Mouse (Mus musculus): ENCODE measurements at regions not wholly inside any gene's neighbourhood (a gene's known extent, or its start where the extent isn't known, plus 50 kb on each side); places are given as distances from the start of the nearest gene placed in this dataset.

DNA sequence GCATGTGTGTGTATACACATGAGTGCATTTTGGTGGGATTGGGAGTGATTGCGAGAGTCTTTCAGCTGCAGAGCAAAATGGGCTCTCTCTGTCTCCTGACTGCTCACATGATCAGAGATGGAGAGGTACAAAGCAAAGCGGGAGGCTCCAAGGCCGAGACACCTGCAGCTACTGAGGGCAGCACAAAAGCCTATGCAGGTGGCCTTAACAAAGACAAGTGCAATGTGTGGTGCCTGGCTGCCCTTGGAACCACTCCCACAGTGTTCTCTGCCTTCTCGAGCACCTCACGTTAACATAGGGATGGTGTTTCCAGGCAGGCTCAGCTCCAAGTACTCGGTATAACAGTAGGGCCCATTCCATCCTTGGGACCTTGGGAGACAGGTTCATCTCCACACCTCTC, 539.3 kb downstream of the Med13l start:
- TF ChIP-seq CTCF (IDR thresholded peaks at IDR 0.05; ENCODE audit: low read depth, low read length) (no peak), POLR2A (IDR thresholded peaks at IDR 0.05; ENCODE audit: insufficient read depth, low read length) (no peak)

Data from ES-Bruce4 (cell line).